Mouse (Mus musculus): Measurements from ENCODE around the gene Pdzd2.

GRCm38 (mm10) chr15:12721684-12722500 is 17.8 kb downstream of the Pdzd2 start:
- TF ChIP-seq CTCF (IDR thresholded peaks at IDR 0.05; ENCODE audit: control insufficient read depth, insufficient read depth, insufficient replicate concordance, low read depth, low read length): no peak
- TF ChIP-seq POLR2A (IDR thresholded peaks at IDR 0.05; ENCODE audit: control insufficient read depth, low read depth, low read length): no peak

Data from testis, adult 2 months (tissue).